Mouse (Mus musculus): ENCODE measurements around the gene Bcorl1.

Bcorl1 gene

GRCm38 (mm10) chrX:48441548-48441947 is 100.4 kb downstream of the Bcorl1 start:
- in situ Hi-C loops (cut with MboI, MseI) = no loop called here

- in situ Hi-C loops (cut with MboI, MseI) = no loop called here
Observed at GRCm38 (mm10) chrX:48441954-48442353, 100.8 kb downstream of the Bcorl1 start.

- in situ Hi-C loops (cut with MboI, MseI) = no loop called here
Observed at GRCm38 (mm10) chrX:48444677-48445076, 103.5 kb downstream of the Bcorl1 start.

GRCm38 (mm10) chrX:48449646-48450045 is 108.5 kb downstream of the Bcorl1 start:
- in situ Hi-C loops (cut with MboI, MseI) = no loop called here

- in situ Hi-C loops (cut with MboI, MseI) = no loop called here
Observed at GRCm38 (mm10) chrX:48452231-48452890, 111.2 kb downstream of the Bcorl1 start.

- in situ Hi-C loops (cut with MboI, MseI) = no loop called here
Observed at GRCm38 (mm10) chrX:48452931-48453673, 111.9 kb downstream of the Bcorl1 start.

GRCm38 (mm10) chrX:48453736-48454494 is 112.8 kb downstream of the Bcorl1 start:
- in situ Hi-C loops (cut with MboI, MseI) = no loop called here

- in situ Hi-C loops (cut with MboI, MseI) = no loop called here
Observed at GRCm38 (mm10) chrX:48454495-48454878, 113.3 kb downstream of the Bcorl1 start.

GRCm38 (mm10) chrX:48455018-48455417 is 113.9 kb downstream of the Bcorl1 start:
- in situ Hi-C loops (cut with MboI, MseI) = no loop called here

GRCm38 (mm10) chrX:48456956-48457355 is 115.8 kb downstream of the Bcorl1 start:
- in situ Hi-C loops (cut with MboI, MseI) = no loop called here

Measured in T-helper 2 cell (primary cell).